Mouse (Mus musculus) hematopoietic stem cell, adult 5-6 weeks (primary cell): Measurements from ENCODE around the gene Neu4. TPM values are rescaled to one million over a fixed set of nuclear protein-coding genes. Genes with fewer than 3 reads are reported as not detected.
"Not testable (repeated sequence)": the region's sequence is repeated elsewhere in the genome, so short reads cannot be mapped to it uniquely, and the experiment has no call there.

Experiments
- ATAC-seq, 2 experiments: fragments of 125-278 bp in 1 of 2; replicated peaks in 1 of 2; 2 replicates each; pipeline ENCODE4 v1.8.0; 2016 to 2017; ENCODE audit warnings: inconsistent platforms in 2 of 2, mild to moderate bottlenecking in 2 of 2, moderate number of reproducible peaks in 2 of 2, low read depth in 1 of 2, moderate TSS enrichment in 1 of 2; ENCODE audit not compliant: low FRiP score in 2 of 2, poor library complexity in 2 of 2, severe bottlenecking in 2 of 2, insufficient read depth in 1 of 2, low TSS enrichment in 1 of 2
- total RNA-seq: library from RNA; stranded (forward); fragments of 172-1452, 232-1000 nt; gene quantifications from 2 replicates; pipeline ENCODE4 v1.2.3, GENCODE M21; 2017

Gene Neu4
- total RNA-seq, 1 experiment from 2014 or later, result not detected

- ATAC-seq, result no peak
These were observed 20.1 kb downstream of the Neu4 start for GRCm38 (mm10) chr1:94040391-94040790.

- ATAC-seq, result no peak
These were observed 25.3 kb downstream of the Neu4 start for GRCm38 (mm10) chr1:94045559-94045958.

- no peak for ATAC-seq
These were observed 26.3 kb downstream of the Neu4 start for GRCm38 (mm10) chr1:94046544-94046943.

GRCm38 (mm10) chr1:94051104-94051503, 30.9 kb downstream of the Neu4 start:
- no peak for ATAC-seq

- ATAC-seq, result no peak
These were observed 32.1 kb downstream of the Neu4 start, which contains the start of gene Pdcd1 for GRCm38 (mm10) chr1:94052373-94052772. Pdcd1 (minus strand) TSS chr1:94052553.

GRCm38 (mm10) chr1:94053530-94054216, 33.4 kb downstream of the Neu4 start:
- ATAC-seq, result peak; percentile 52 to 64

GRCm38 (mm10) chr1:94054481-94054880, 34.2 kb downstream of the Neu4 start:
- no peak for ATAC-seq

- peak; percentile 33 to 46; a peak in 2 of 4 replicates for ATAC-seq
These were observed 35.7 kb downstream of the Neu4 start for GRCm38 (mm10) chr1:94055966-94056365.

GRCm38 (mm10) chr1:94057401-94057800, 37.1 kb downstream of the Neu4 start:
- ATAC-seq, result no peak

GRCm38 (mm10) chr1:94058281-94058680, 38.0 kb downstream of the Neu4 start:
- not testable (repeated sequence) for ATAC-seq

- peak; percentile 10 to 37; a peak in 3 of 4 replicates for ATAC-seq
These were observed 54.5 kb downstream of the Neu4 start for GRCm38 (mm10) chr1:94074756-94075155.

- no peak for ATAC-seq
These were observed 56.5 kb downstream of the Neu4 start for GRCm38 (mm10) chr1:94076702-94077101.

Other genes starting within 250 kb of the Neu4 start
- gene Dtymk, start 218.5 kb upstream of the Neu4 start, total RNA-seq, result 184 and 237 TPM in 2 replicates
- 37.6 and 48.7 TPM in 2 replicates for gene Ing5, start 216.5 kb upstream of the Neu4 start, total RNA-seq
- 29.5 and 33.8 TPM in 2 replicates for gene D2hgdh, start 195.5 kb upstream of the Neu4 start, total RNA-seq
- gene Gal3st2, start 159.1 kb upstream of the Neu4 start, total RNA-seq, result not detected in 2 replicates
- gene Gal3st2b, start 102.1 kb upstream of the Neu4 start, total RNA-seq, result not detected in 2 replicates
- not detected in 2 replicates for gene Gal3st2c, start 29.9 kb upstream of the Neu4 start, total RNA-seq
- not detected in 2 replicates for gene Pdcd1, start 32.1 kb downstream of the Neu4 start, total RNA-seq